Mouse (Mus musculus) hindbrain, postnatal 0 days (tissue): Measurements from ENCODE around the gene Ccdc28b. TPM values are rescaled to one million over a fixed set of nuclear protein-coding genes. Genes with fewer than 3 reads are reported as not detected.

Experiments used
- ATAC-seq: fragments of 200-750 bp; cut with Nextera tagmentation; 2 replicates; pipeline ENCODE4 v1.8.0; 2017; ENCODE audit warnings: mild to moderate bottlenecking, moderate TSS enrichment, moderate library complexity
- DNase-seq: peaks from one replicate; pipeline ENCODE4 v3.0.0-alpha.2; 2015; ENCODE audit warnings: low spot score
- H3K27ac ChIP-seq: fragments of 300-500 bp; sonication (generic); 2 replicates; pipeline ENCODE4 v1.5.1; 2014; ENCODE audit warnings: mild to moderate bottlenecking
- H3K27me3 ChIP-seq: fragments of 300-500 bp; sonication (generic); 2 replicates; pipeline ENCODE4 v1.6.1; 2014; ENCODE audit warnings: low read length, mixed read lengths; ENCODE audit not compliant: insufficient read depth
- H3K36me3 ChIP-seq: fragments of 300-500 bp; sonication (generic); 2 replicates; pipeline ENCODE4 v1.6.1; 2014; ENCODE audit warnings: low read length, mixed read lengths; ENCODE audit not compliant: insufficient read depth
- H3K4me1 ChIP-seq: fragments of 300-500 bp; sonication (generic); 2 replicates; pipeline ENCODE4 v1.6.1; 2014; ENCODE audit warnings: antibody characterized with exemption, low read length, mixed read lengths; ENCODE audit not compliant: insufficient read depth
- H3K4me2 ChIP-seq: fragments of 300-500 bp; sonication (generic); 2 replicates; pipeline ENCODE4 v1.6.1; 2014; ENCODE audit warnings: low read depth, mild to moderate bottlenecking, low read length, moderate library complexity, mixed read lengths
- H3K4me3 ChIP-seq: fragments of 300-500 bp; sonication (generic); 2 replicates; pipeline ENCODE4 v1.5.1; 2014; ENCODE audit warnings: low read length
- H3K9ac ChIP-seq: fragments of 300-500 bp; sonication (generic); replicated peaks from 2 replicates; pipeline ENCODE4 v1.6.1; 2014; ENCODE audit warnings: mild to moderate bottlenecking, low read length, moderate library complexity, mixed read lengths
- H3K9me3 ChIP-seq: fragments of 300-500 bp; sonication (generic); 2 replicates; pipeline ENCODE4 v1.6.1; 2016; ENCODE audit warnings: low read length, mixed read lengths
- CTCF ChIP-seq: IDR thresholded peaks from 2 replicates; pipeline ENCODE4 v1.5.1; 2016; ENCODE audit warnings: antibody characterized with exemption, control low read depth, low read depth
- WGBS: fragments of 180-500 bp; shearing (Covaris S2); extraction: QIAGEN DNeasy Blood & Tissue Kit; methylation state at CpG from one replicate; pipeline ENCODE4 v1.1.7; 2014; 5-methylcytosine and 5-hydroxymethylcytosine counted together
- polyA plus RNA-seq: library from polyadenylated mRNA; unstranded; fragments of >200 nt; fragmentation: Nextera tagmentation; extraction: Ambion mirVana; gene quantifications from 2 replicates; pipeline ENCODE4 v1.2.1, GENCODE M21; 2015
- total RNA-seq: library from RNA; depleted of rRNA; stranded (reverse); fragments of >200 nt; gene quantifications from 2 replicates; pipeline ENCODE4 v1.2.3, GENCODE M21; 2014

Gene Ccdc28b
- total and polyA plus RNA-seq, 2 experiments from 2014 or later = 55.0 to 157 TPM

GRCm38 (mm10) chr4:129625029-129625370 is 1.3 kb upstream of the Ccdc28b start:
- Histone ChIP-seq H3K27me3 (no peaks in the 10 kb centered on the region), H3K36me3 (peaks cover 35% of the 10 kb centered on the region), H3K27ac (peak overlapping the region; percentile 98), H3K9ac (peak overlapping the region; percentile 46), H3K4me2 (peak overlapping the region; percentile 89), H3K4me1 (peaks cover 35% of the 10 kb centered on the region), H3K9me3 (no peaks in the 10 kb centered on the region), H3K4me3 (peak overlapping the region; percentile 55)
- ATAC-seq (peak; percentile 28), DNase-seq (peak; percentile 85)
- TF ChIP-seq CTCF = peak; percentile 0; the same call in 1 of the 2 replicates
- 2% methylated on average over 6 of the region's 6 CpGs for WGBS

- ATAC-seq (peak; percentile 96), DNase-seq (peak; percentile 96)
- Histone ChIP-seq H3K4me1 (peaks cover 35% of the 10 kb centered on the region), H3K27ac (peak overlapping the region; percentile 98), H3K9ac (peak overlapping the region; percentile 79), H3K27me3 (no peaks in the 10 kb centered on the region), H3K9me3 (no peaks in the 10 kb centered on the region), H3K4me3 (peak overlapping the region; percentile 55), H3K36me3 (peaks cover 30% of the 10 kb centered on the region), H3K4me2 (peak overlapping the region; percentile 89)
- TF ChIP-seq CTCF = no peak; the same call in 1 of the 2 replicates
- 1% methylated on average over 18 of the region's 18 CpGs for WGBS
Measured at GRCm38 (mm10) chr4:129624281-129625028, 708 bp upstream of the Ccdc28b start.

GRCm38 (mm10) chr4:129622803-129623535 is 778 bp downstream of the Ccdc28b start:
- peaks cover 40% of the 10 kb centered on the region for H3K4me1 ChIP-seq
- no peak for DNase-seq
- 18% methylated on average over 8 of the region's 8 CpGs for WGBS
- peak overlapping the region; percentile 55 for H3K4me3 ChIP-seq
- H3K9me3 ChIP-seq = no peaks in the 10 kb centered on the region
- H3K36me3 ChIP-seq = peaks cover 15% of the 10 kb centered on the region
- H3K4me2 ChIP-seq = peak overlapping the region; percentile 89
- peak overlapping the region; percentile 79 for H3K9ac ChIP-seq
- ATAC-seq = no peak
- no peak for TF ChIP-seq CTCF
- no peaks in the 10 kb centered on the region for H3K27me3 ChIP-seq
- peak overlapping the region; percentile 98 for H3K27ac ChIP-seq

GRCm38 (mm10) chr4:129622120-129622802 is 1.5 kb downstream of the Ccdc28b start:
- peaks cover 40% of the 10 kb centered on the region for H3K4me1 ChIP-seq
- H3K27me3 ChIP-seq = no peaks in the 10 kb centered on the region
- DNase-seq (no peak), ATAC-seq (no peak)
- peaks cover 11% of the 10 kb centered on the region for H3K36me3 ChIP-seq
- H3K4me2 ChIP-seq = peak overlapping the region; percentile 89
- H3K9me3 ChIP-seq = no peaks in the 10 kb centered on the region
- peak overlapping the region; percentile 79 for H3K9ac ChIP-seq
- WGBS = 74% methylated on average over 11 of the region's 11 CpGs
- H3K27ac ChIP-seq = peak overlapping the region; percentile 98; the same call in 1 of the 2 replicates
- peak overlapping the region; percentile 55 for H3K4me3 ChIP-seq
- TF ChIP-seq CTCF = no peak

- 82% methylated on average over 8 of the region's 8 CpGs for WGBS
- Histone ChIP-seq H3K4me1 (peaks cover 40% of the 10 kb centered on the region), H3K9ac (0 out of 2 replicates have a peak overlapping the region, but pooled peaks have one; percentile 30), H3K27me3 (no peaks in the 10 kb centered on the region), H3K36me3 (peaks cover 2% of the 10 kb centered on the region), H3K4me2 (peak overlapping the region; percentile 23; the same call in 1 of the 2 replicates), H3K4me3 (no peak overlapping the region), H3K27ac (no peak overlapping the region; the same call in 1 of the 2 replicates), H3K9me3 (no peaks in the 10 kb centered on the region)
- ATAC-seq = no peak
- TF ChIP-seq CTCF = no peak
- no peak for DNase-seq
Measured at GRCm38 (mm10) chr4:129621283-129621841, 2.4 kb downstream of the Ccdc28b start.
